Mouse (Mus musculus) frontal cortex, adult 2 months (tissue): ENCODE measurements at regions not wholly inside any gene's neighbourhood (a gene's known extent, or its start where the extent isn't known, plus 50 kb on each side); places are given as distances from the start of the nearest gene placed in this dataset.

Experiments
- DNase-seq, 2 experiments: peaks; one replicate each; pipeline ENCODE4 v3.0.0; 2022; ENCODE audit warnings: low spot score in 1 of 2; ENCODE audit errors: extremely low spot score in 1 of 2

DNA sequence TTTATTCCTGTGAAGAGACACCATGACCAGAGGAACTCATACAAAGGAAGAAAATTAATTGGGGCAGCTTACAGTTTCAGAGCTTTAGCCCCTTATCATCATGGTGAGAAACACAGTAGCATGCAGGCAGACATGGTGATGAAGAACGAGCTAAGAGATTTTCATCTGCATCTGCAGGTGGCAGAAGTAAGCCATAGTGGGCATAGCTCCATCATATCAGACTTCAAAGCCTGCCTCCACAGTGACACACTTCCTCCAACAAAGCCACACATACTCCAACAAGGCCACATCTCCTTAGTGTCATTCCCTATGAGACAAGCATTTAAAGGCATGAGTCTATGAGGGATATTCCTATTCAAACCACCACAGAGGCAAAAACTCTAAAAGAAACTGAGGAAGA lies 800.7 kb upstream of the Pcdh9 start:
- no peak for DNase-seq

DNA sequence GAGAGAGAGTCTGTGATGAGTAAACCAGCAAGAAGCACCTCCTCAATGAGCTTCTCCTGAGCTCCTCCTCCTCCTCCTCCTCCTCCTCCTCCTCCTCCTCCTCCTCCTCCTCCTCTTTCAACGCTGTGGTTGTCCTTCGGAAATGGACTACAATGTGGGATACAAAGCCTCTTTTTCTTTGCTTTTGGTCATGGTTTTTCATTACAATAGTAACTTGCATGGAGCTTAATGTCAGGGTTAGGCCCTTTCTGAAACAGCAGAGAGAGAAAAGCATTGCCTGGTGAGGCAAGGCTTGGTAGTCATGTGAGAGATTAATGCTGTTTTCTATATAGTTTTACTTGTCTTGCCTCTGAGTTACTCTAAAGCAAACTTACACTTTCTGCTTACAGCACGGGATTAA lies 787.2 kb upstream of the Pcdh9 start:
- no peak for DNase-seq

DNA sequence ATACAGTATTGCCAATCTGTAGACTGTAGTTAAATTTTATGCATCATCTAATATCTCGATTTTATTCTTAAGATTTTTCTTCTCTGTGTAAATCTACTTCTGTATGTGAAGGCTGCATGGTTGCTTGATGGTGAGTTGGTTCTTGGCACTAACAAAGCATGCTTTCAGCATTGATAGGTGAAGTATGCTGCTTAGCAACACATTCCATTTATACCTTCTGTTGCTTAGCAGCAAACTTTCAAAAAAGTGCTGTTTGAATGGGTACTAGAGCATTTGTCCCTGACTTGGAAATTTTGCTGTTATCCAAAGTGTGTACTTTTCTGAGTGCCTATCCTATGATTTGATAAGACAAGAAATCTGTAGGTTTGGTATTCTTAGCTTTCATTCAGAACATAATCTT lies 763.1 kb upstream of the Pcdh9 start:
- peak; percentile 8 to 32 for DNase-seq

DNA sequence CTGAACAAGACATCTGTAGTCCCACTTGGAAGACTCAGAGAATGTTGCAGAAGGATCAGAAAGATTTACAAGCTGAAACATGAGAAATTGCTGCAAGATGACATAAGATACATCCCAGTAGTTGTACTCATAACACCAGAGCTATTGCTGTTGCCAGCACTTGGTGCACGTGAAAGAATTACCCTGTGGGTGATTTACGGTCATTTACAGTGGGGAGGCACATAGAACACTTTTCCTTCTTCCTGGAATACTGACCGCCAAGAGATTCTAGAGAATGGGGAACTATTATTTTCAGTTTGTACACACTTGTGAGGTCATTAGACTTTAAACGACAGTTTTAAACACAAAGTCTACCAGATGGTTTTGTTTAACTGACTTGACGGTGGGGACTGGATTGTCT lies 724.5 kb upstream of the Pcdh9 start:
- no peak for DNase-seq
